Mouse (Mus musculus) lung, postnatal 0 days (tissue): ENCODE data around the gene Trak2.
A peak's percentile ranks its signal among the peaks of the same experiment; 100 is the strongest.

Experiments used
- CTCF ChIP-seq: IDR thresholded peaks from 2 replicates; pipeline ENCODE4 v1.5.1; 2016; ENCODE audit warnings: antibody characterized with exemption, mild to moderate bottlenecking
- EP300 ChIP-seq: IDR thresholded peaks from 2 replicates; pipeline ENCODE4 v1.6.1; 2016; ENCODE audit warnings: antibody characterized with exemption, mild to moderate bottlenecking, control low read depth

- TF ChIP-seq CTCF (no peak), EP300 (peak; percentile 37)
Measured at GRCm38 (mm10) chr1:58950899-58951648, 22.2 kb downstream of the Trak2 start.
